Mouse (Mus musculus) forebrain, embryonic 14.5 days (tissue): ENCODE measurements around the gene Lhfpl5. TPM values are rescaled to one million over a fixed set of nuclear protein-coding genes. Genes with fewer than 3 reads are reported as not detected.

ENCODE experiments used
- ATAC-seq: fragments of 200-750 bp; cut with Nextera tagmentation; 2 replicates; pipeline ENCODE4 v1.8.0; 2017; ENCODE audit warnings: mild to moderate bottlenecking, moderate library complexity
- DNase-seq: peaks from one replicate; pipeline ENCODE4 v3.0.0-alpha.2; 2015; ENCODE audit warnings: low spot score
- H3K27ac ChIP-seq: fragments of 300-500 bp; sonication (generic); 2 replicates; pipeline ENCODE4 v1.5.1; 2014; ENCODE audit warnings: low read depth, mild to moderate bottlenecking, control low read depth, low read length, moderate library complexity
- H3K27me3 ChIP-seq: fragments of 300-500 bp; sonication (generic); replicated peaks from 2 replicates; pipeline ENCODE4 v1.6.1; 2014; ENCODE audit warnings: low read length, control low read depth, mixed read lengths; ENCODE audit not compliant: control insufficient read depth, insufficient read depth
- H3K36me3 ChIP-seq: fragments of 300-500 bp; sonication (generic); 2 replicates; pipeline ENCODE4 v1.6.1; 2014; ENCODE audit warnings: low read length, control low read depth; ENCODE audit not compliant: control insufficient read depth, insufficient read depth
- H3K4me1 ChIP-seq: fragments of 300-500 bp; sonication (generic); 2 replicates; pipeline ENCODE4 v1.6.1; 2014; ENCODE audit warnings: antibody characterized with exemption, low read length, control low read depth; ENCODE audit not compliant: control insufficient read depth, insufficient read depth
- H3K4me2 ChIP-seq: fragments of 300-500 bp; sonication (generic); 2 replicates; pipeline ENCODE4 v1.6.1; 2014; ENCODE audit warnings: mild to moderate bottlenecking, control low read depth, low read length
- H3K4me3 ChIP-seq: fragments of 300-500 bp; sonication (generic); 2 replicates; pipeline ENCODE4 v1.5.1; 2014; ENCODE audit warnings: low read depth, low read length, control low read depth
- H3K9ac ChIP-seq: fragments of 300-500 bp; sonication (generic); 2 replicates; pipeline ENCODE4 v1.6.1; 2014; ENCODE audit warnings: mild to moderate bottlenecking, low read length, control low read depth, moderate library complexity
- H3K9me3 ChIP-seq: fragments of 300-500 bp; sonication (generic); replicated peaks from 2 replicates; pipeline ENCODE4 v1.6.1; 2016; ENCODE audit warnings: low read length, control low read depth, mixed read lengths; ENCODE audit not compliant: control insufficient read depth
- WGBS: fragments of 180-500 bp; shearing (Covaris S2); extraction: QIAGEN DNeasy Blood & Tissue Kit; methylation state at CpG from one replicate; pipeline ENCODE4 v1.1.7; 2014; 5-methylcytosine and 5-hydroxymethylcytosine counted together
- microRNA-seq: library from miRNA; unstranded; fragments of <30 nt; microRNA quantifications from one replicate; pipeline ENCODE4, GENCODE M21; 2016
- polyA plus RNA-seq: library from polyadenylated mRNA; unstranded; fragments of >200 nt; fragmentation: Nextera tagmentation; extraction: Ambion mirVana; gene quantifications from 2 replicates; pipeline ENCODE4 v1.2.1, GENCODE M21; 2014

Lhfpl5 gene
- polyA plus RNA-seq, 1 experiment from 2014 or later = 3.9 TPM

- 69% methylated on average over 10 of the region's 10 CpGs for WGBS
- Histone ChIP-seq H3K4me3 (no peak overlapping the region), H3K36me3 (no peaks in the 10 kb centered on the region), H3K27ac (no peak overlapping the region), H3K9me3 (no peaks in the 10 kb centered on the region), H3K4me2 (no peak overlapping the region), H3K4me1 (no peaks in the 10 kb centered on the region), H3K9ac (no peak overlapping the region), H3K27me3 (no peaks in the 10 kb centered on the region)
- DNase-seq (no peak), ATAC-seq (no peak)
These were observed 53.0 kb downstream of the Lhfpl5 start for GRCm38 (mm10) chr17:28628248-28629124.

GRCm38 (mm10) chr17:28629125-28629524 is 53.7 kb downstream of the Lhfpl5 start:
- Histone ChIP-seq H3K4me3 (no peak overlapping the region), H3K4me1 (no peaks in the 10 kb centered on the region), H3K9ac (no peak overlapping the region), H3K9me3 (no peaks in the 10 kb centered on the region), H3K4me2 (no peak overlapping the region), H3K27me3 (no peaks in the 10 kb centered on the region), H3K36me3 (no peaks in the 10 kb centered on the region), H3K27ac (no peak overlapping the region)
- WGBS = 47% methylated on average over 3 of the region's 3 CpGs
- DNase-seq (no peak), ATAC-seq (no peak)

Small RNA genes within 50 kb of the gene (microRNA-seq; reads per million reads assigned to microRNA genes)
- gene Gm25195 (not detected), gene Mir6969 (not detected)

Other genes starting within 250 kb of the Lhfpl5 start
- 360 and 532 TPM in 2 replicates for gene Rpl10a, start 247.2 kb upstream of the Lhfpl5 start, polyA plus RNA-seq
- gene Tead3, start 224.8 kb upstream of the Lhfpl5 start, polyA plus RNA-seq = 1.8 and 2.4 TPM in 2 replicates
- 1.3 and 1.5 TPM in 2 replicates for gene Tulp1, start 210.4 kb upstream of the Lhfpl5 start, polyA plus RNA-seq
- 11.7 and 11.9 TPM in 2 replicates for gene Fkbp5, start 58.1 kb upstream of the Lhfpl5 start, polyA plus RNA-seq
- gene Armc12, start 44.8 kb upstream of the Lhfpl5 start, polyA plus RNA-seq = not detected in 2 replicates
- gene Clpsl2, start 26.2 kb upstream of the Lhfpl5 start, polyA plus RNA-seq = not detected in 2 replicates
- not detected in 2 replicates for gene Clps, start 14.9 kb upstream of the Lhfpl5 start, polyA plus RNA-seq
- 126 and 142 TPM in 2 replicates for gene Srpk1, start 47.1 kb downstream of the Lhfpl5 start, polyA plus RNA-seq
- gene Slc26a8, start 114.6 kb downstream of the Lhfpl5 start, polyA plus RNA-seq = 0.88 and 1.3 TPM in 2 replicates
- gene Mapk14, start 115.7 kb downstream of the Lhfpl5 start, polyA plus RNA-seq = 26.5 and 27.2 TPM in 2 replicates
- gene AC170998.1, start 150.4 kb downstream of the Lhfpl5 start, polyA plus RNA-seq = 0.52 and 0.61 TPM in 2 replicates
- gene Mapk13, start 193.7 kb downstream of the Lhfpl5 start, polyA plus RNA-seq = 0.57 and 0.67 TPM in 2 replicates
- gene Brpf3, start 225.4 kb downstream of the Lhfpl5 start, polyA plus RNA-seq = 5.0 and 5.4 TPM in 2 replicates